Mouse (Mus musculus): ENCODE measurements around the gene Polr1c.

DNA sequence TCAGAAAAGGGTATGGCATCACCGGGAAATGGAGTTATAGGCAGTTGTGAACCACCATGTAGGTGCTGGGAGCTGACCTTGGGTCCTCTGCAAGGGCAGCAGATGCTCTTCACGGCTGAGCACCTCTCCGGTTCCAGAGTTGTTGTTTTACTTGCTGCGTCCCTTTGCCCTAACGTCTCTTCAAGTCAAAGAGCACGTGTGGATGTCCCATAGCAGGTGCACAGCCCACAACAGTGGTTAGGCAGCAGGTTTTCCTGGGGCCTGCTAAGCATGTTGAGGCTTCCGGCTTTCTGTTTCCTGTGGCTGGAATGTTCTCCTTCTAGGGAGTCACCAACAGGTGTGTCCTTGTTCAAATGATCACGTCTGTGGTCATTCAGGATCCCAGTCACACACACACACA lies 36.1 kb upstream of the Polr1c start:
- TF ChIP-seq TBP (IDR thresholded peaks at IDR 0.05; ENCODE audit: low read depth, low read length) (no peak), POLR2A (IDR thresholded peaks at IDR 0.05; ENCODE audit: control insufficient read depth in 1 of 2, insufficient read depth in 1 of 2, low read depth in 1 of 2, low read length in 2 of 2, poor library complexity in 1 of 2) (no peak), MAFK (IDR thresholded peaks at IDR 0.05; ENCODE audit: borderline replicate concordance, low read depth, low read length) (no peak), TCF12 (IDR thresholded peaks at IDR 0.05; ENCODE audit: low read depth, low read length) (no peak), CTCF (IDR thresholded peaks at IDR 0.05 in 2 of 3, conservative IDR thresholded peaks at IDR 0.05 in 1 of 3; ENCODE audit: control insufficient read depth in 1 of 3, insufficient read depth in 1 of 3, low read depth in 2 of 3, low read length in 3 of 3, poor library complexity in 1 of 3, severe bottlenecking in 1 of 3) (no peak), UBTF (IDR thresholded peaks at IDR 0.05; ENCODE audit: borderline replicate concordance, insufficient read depth, low read depth, low read length) (no peak), EP300 (IDR thresholded peaks at IDR 0.05; ENCODE audit: low read depth in 1 of 2, low read length in 2 of 2) (no peak), MYC (IDR thresholded peaks at IDR 0.05; ENCODE audit: low read depth, low read length) (no peak), USF1 (IDR thresholded peaks at IDR 0.05; ENCODE audit: low read depth, low read length) (no peak), NRF1 (IDR thresholded peaks at IDR 0.05; ENCODE audit: insufficient read depth, low read depth, low read length, poor library complexity, severe bottlenecking) (no peak), POLR2AphosphoS2 (IDR thresholded peaks at IDR 0.05; ENCODE audit: low read length) (no peak), CHD2 (IDR thresholded peaks at IDR 0.05; ENCODE audit: low read length) (no peak)

Measured in MEL (cell line).